Mouse (Mus musculus): ENCODE data around the gene Crebrf. TPM values are rescaled to one million over a fixed set of nuclear protein-coding genes. Genes with fewer than 3 reads are reported as not detected.

Crebrf gene
- total and polyA plus RNA-seq, 2 experiments from 2014 or later: 11.0 to 31.4 TPM

GRCm38 (mm10) chr17:26681276-26681675 lies 34.2 kb upstream of the Crebrf start:
- peaks cover 20% of the 10 kb centered on the region for H3K36me3 ChIP-seq (ENCODE audit: insufficient read depth)
- WGBS: 95% methylated on average over 6 of the region's 6 CpGs
- H3K4me1 ChIP-seq (ENCODE audit: insufficient read depth): peaks cover 11% of the 10 kb centered on the region
- H3K4me2 ChIP-seq (ENCODE audit: low read depth): no peak overlapping the region
- H3K9ac ChIP-seq: no peak overlapping the region
- no peaks in the 10 kb centered on the region for H3K27me3 ChIP-seq (ENCODE audit: insufficient read depth, low read length)
- H3K27ac ChIP-seq (ENCODE audit: low read depth, low read length): no peak overlapping the region
- no peak for ATAC-seq
- no peak overlapping the region for H3K4me3 ChIP-seq (ENCODE audit: low read depth, low read length)
- H3K9me3 ChIP-seq (ENCODE audit: low read length): no peaks in the 10 kb centered on the region
- no peak for DNase-seq
- peak; percentile 23; the same call in 1 of the 2 replicates for TF ChIP-seq CTCF (IDR thresholded peaks at IDR 0.05; ENCODE audit: low read depth)

- 89% methylated on average over 17 of the region's 17 CpGs for WGBS
- no peak overlapping the region for H3K4me3 ChIP-seq (ENCODE audit: low read depth, low read length)
- peaks cover 17% of the 10 kb centered on the region for H3K36me3 ChIP-seq (ENCODE audit: insufficient read depth)
- H3K27ac ChIP-seq (ENCODE audit: low read depth, low read length): no peak overlapping the region
- no peak for ATAC-seq
- H3K4me1 ChIP-seq (ENCODE audit: insufficient read depth): no peaks in the 10 kb centered on the region
- no peaks in the 10 kb centered on the region for H3K27me3 ChIP-seq (ENCODE audit: insufficient read depth, low read length)
- TF ChIP-seq CTCF (IDR thresholded peaks at IDR 0.05; ENCODE audit: low read depth): no peak
- DNase-seq: no peak
- no peak overlapping the region for H3K4me2 ChIP-seq (ENCODE audit: low read depth)
- no peaks in the 10 kb centered on the region for H3K9me3 ChIP-seq (ENCODE audit: low read length)
- H3K9ac ChIP-seq: no peak overlapping the region
These were observed 29.0 kb upstream of the Crebrf start for GRCm38 (mm10) chr17:26686334-26687000.

GRCm38 (mm10) chr17:26688795-26689735 lies 26.4 kb upstream of the Crebrf start:
- H3K36me3 ChIP-seq (ENCODE audit: insufficient read depth): peaks cover 11% of the 10 kb centered on the region
- ATAC-seq (peak; percentile 85; the same call in 1 of the 2 replicates), DNase-seq (peak; percentile 66)
- no peak for TF ChIP-seq CTCF (IDR thresholded peaks at IDR 0.05; ENCODE audit: low read depth)
- H3K4me1 ChIP-seq (ENCODE audit: insufficient read depth): no peaks in the 10 kb centered on the region; the same call in 1 of the 2 replicates
- H3K27me3 ChIP-seq (ENCODE audit: insufficient read depth, low read length): no peaks in the 10 kb centered on the region
- no peak overlapping the region for H3K4me2 ChIP-seq (ENCODE audit: low read depth)
- peak overlapping the region; percentile 70; the same call in 1 of the 2 replicates for H3K27ac ChIP-seq (ENCODE audit: low read depth, low read length)
- no peaks in the 10 kb centered on the region for H3K9me3 ChIP-seq (ENCODE audit: low read length)
- no peak overlapping the region for H3K4me3 ChIP-seq (ENCODE audit: low read depth, low read length)
- 31% methylated on average over 8 of the region's 8 CpGs for WGBS
- H3K9ac ChIP-seq: no peak overlapping the region

- ATAC-seq (no peak), DNase-seq (no peak)
- Histone ChIP-seq H3K36me3 (ENCODE audit: insufficient read depth) (0 out of 2 replicates have a peak, but pooled peaks cover 4% of the 10 kb centered on the region), H3K27me3 (ENCODE audit: insufficient read depth, low read length) (no peaks in the 10 kb centered on the region), H3K4me2 (ENCODE audit: low read depth) (no peak overlapping the region), H3K4me1 (ENCODE audit: insufficient read depth) (no peaks in the 10 kb centered on the region; the same call in 1 of the 2 replicates), H3K4me3 (ENCODE audit: low read depth, low read length) (no peak overlapping the region), H3K9me3 (ENCODE audit: low read length) (no peaks in the 10 kb centered on the region), H3K27ac (ENCODE audit: low read depth, low read length) (0 out of 2 replicates have a peak overlapping the region, but pooled peaks have one; percentile 70), H3K9ac (no peak overlapping the region)
- 46% methylated on average over 2 of the region's 2 CpGs for WGBS
- TF ChIP-seq CTCF (IDR thresholded peaks at IDR 0.05; ENCODE audit: low read depth): no peak
These were observed 25.6 kb upstream of the Crebrf start for GRCm38 (mm10) chr17:26689810-26690209.

GRCm38 (mm10) chr17:26690236-26690635 lies 25.2 kb upstream of the Crebrf start:
- Histone ChIP-seq H3K9ac (no peak overlapping the region), H3K4me2 (ENCODE audit: low read depth) (no peak overlapping the region), H3K9me3 (ENCODE audit: low read length) (no peaks in the 10 kb centered on the region), H3K4me1 (ENCODE audit: insufficient read depth) (no peaks in the 10 kb centered on the region; the same call in 1 of the 2 replicates), H3K27ac (ENCODE audit: low read depth, low read length) (no peak overlapping the region), H3K4me3 (ENCODE audit: low read depth, low read length) (no peak overlapping the region), H3K36me3 (ENCODE audit: insufficient read depth) (0 out of 2 replicates have a peak, but pooled peaks cover 6% of the 10 kb centered on the region), H3K27me3 (ENCODE audit: insufficient read depth, low read length) (no peaks in the 10 kb centered on the region)
- 64% methylated on average over 5 of the region's 5 CpGs for WGBS
- DNase-seq: no peak
- no peak for TF ChIP-seq CTCF (IDR thresholded peaks at IDR 0.05; ENCODE audit: low read depth)
- ATAC-seq: no peak

- ATAC-seq (no peak), DNase-seq (no peak)
- no peak for TF ChIP-seq CTCF (IDR thresholded peaks at IDR 0.05; ENCODE audit: low read depth)
- Histone ChIP-seq H3K4me3 (ENCODE audit: low read depth, low read length) (no peak overlapping the region), H3K27ac (ENCODE audit: low read depth, low read length) (no peak overlapping the region), H3K4me1 (ENCODE audit: insufficient read depth) (no peaks in the 10 kb centered on the region; the same call in 1 of the 2 replicates), H3K36me3 (ENCODE audit: insufficient read depth) (peaks cover 15% of the 10 kb centered on the region), H3K4me2 (ENCODE audit: low read depth) (no peak overlapping the region), H3K9ac (no peak overlapping the region), H3K9me3 (ENCODE audit: low read length) (no peaks in the 10 kb centered on the region), H3K27me3 (ENCODE audit: insufficient read depth, low read length) (no peaks in the 10 kb centered on the region)
- 93% methylated on average over 7 of the region's 7 CpGs for WGBS
These were observed 24.3 kb upstream of the Crebrf start for GRCm38 (mm10) chr17:26691110-26691509.
